Mouse (Mus musculus) lung, embryonic 16.5 days (tissue): Measurements from ENCODE around the gene Bcl11a. TPM values are rescaled to one million over a fixed set of nuclear protein-coding genes. Genes with fewer than 3 reads are reported as not detected.

Experiments
- ATAC-seq: fragments of 200-750 bp; cut with Nextera tagmentation; 2 replicates; pipeline ENCODE4 v1.8.0; 2017; ENCODE audit warnings: low read depth, mild to moderate bottlenecking, moderate library complexity
- H3K27ac ChIP-seq: fragments of 300-500 bp; sonication (generic); 2 replicates; pipeline ENCODE4 v1.5.1; 2014; ENCODE audit warnings: mild to moderate bottlenecking, control low read depth, low read length
- H3K27me3 ChIP-seq: fragments of 300-500 bp; sonication (generic); 2 replicates; pipeline ENCODE4 v1.6.1; 2014; ENCODE audit warnings: low read depth, low read length, mixed read lengths; ENCODE audit not compliant: control insufficient read depth, insufficient read depth
- H3K36me3 ChIP-seq: fragments of 300-500 bp; sonication (generic); 2 replicates; pipeline ENCODE4 v1.6.1; 2014; ENCODE audit warnings: low read length; ENCODE audit not compliant: control insufficient read depth, insufficient read depth
- H3K4me1 ChIP-seq: fragments of 300-500 bp; sonication (generic); replicated peaks from 2 replicates; pipeline ENCODE4 v1.6.1; 2014; ENCODE audit warnings: low read length, mixed read lengths; ENCODE audit not compliant: control insufficient read depth, insufficient read depth
- H3K4me2 ChIP-seq: fragments of 300-500 bp; sonication (generic); 2 replicates; pipeline ENCODE4 v1.6.1; 2014; ENCODE audit warnings: low read depth, low read length, control low read depth
- H3K4me3 ChIP-seq: fragments of 300-500 bp; sonication (generic); 2 replicates; pipeline ENCODE4 v1.5.1; 2014; ENCODE audit warnings: mild to moderate bottlenecking, low read length, control low read depth
- H3K9ac ChIP-seq: fragments of 300-500 bp; sonication (generic); 2 replicates; pipeline ENCODE4 v1.6.1; 2014; ENCODE audit warnings: low read length, control low read depth
- H3K9me3 ChIP-seq: fragments of 300-500 bp; sonication (generic); 2 replicates; pipeline ENCODE4 v1.6.1; 2016; ENCODE audit warnings: low read length; ENCODE audit not compliant: control insufficient read depth
- WGBS: fragments of 180-500 bp; shearing (Covaris S2); extraction: QIAGEN DNeasy Blood & Tissue Kit; methylation state at CpG from one replicate; pipeline ENCODE4 v1.1.7; 2014; 5-methylcytosine and 5-hydroxymethylcytosine counted together
- polyA plus RNA-seq: library from polyadenylated mRNA; unstranded; fragments of >200 nt; fragmentation: Nextera tagmentation; extraction: Ambion mirVana; gene quantifications from 2 replicates; pipeline ENCODE4 v1.2.1, GENCODE M21; 2015

Bcl11a gene
- polyA plus RNA-seq, 1 experiment from 2014 or later = 15.3 TPM

DNA sequence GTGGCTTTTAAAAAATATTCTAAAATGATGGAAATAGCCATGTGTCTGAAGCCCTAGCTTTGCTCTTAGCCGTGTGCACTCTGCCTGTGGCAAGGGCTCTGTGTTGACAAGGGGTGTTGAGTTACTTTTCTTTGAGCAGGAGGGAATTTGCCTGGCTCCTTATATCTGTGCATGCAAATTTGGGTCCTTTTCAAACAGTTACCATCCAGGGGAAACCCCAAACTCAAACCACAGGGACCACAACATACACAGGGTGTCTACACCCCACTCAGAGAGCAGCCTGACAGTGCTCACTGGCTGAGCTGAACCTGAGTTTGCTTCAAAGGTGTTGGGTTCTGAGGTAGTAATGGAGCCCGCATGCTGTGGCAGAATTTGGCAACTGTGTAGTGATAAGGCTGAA lies 54.0 kb downstream of the Bcl11a start:
- H3K9me3 ChIP-seq = no peaks in the 10 kb centered on the region
- H3K4me1 ChIP-seq = no peaks in the 10 kb centered on the region
- no peak overlapping the region for H3K4me2 ChIP-seq
- no peaks in the 10 kb centered on the region for H3K27me3 ChIP-seq
- H3K4me3 ChIP-seq = no peak overlapping the region
- H3K27ac ChIP-seq = no peak overlapping the region
- ATAC-seq = no peak
- WGBS = 72% methylated on average over 2 of the region's 2 CpGs
- H3K36me3 ChIP-seq = no peaks in the 10 kb centered on the region
- no peak overlapping the region for H3K9ac ChIP-seq

GRCm38 (mm10) chr11:24132358-24132757 lies 54.5 kb downstream of the Bcl11a start:
- no peaks in the 10 kb centered on the region for H3K4me1 ChIP-seq
- no peak overlapping the region for H3K9ac ChIP-seq

DNA sequence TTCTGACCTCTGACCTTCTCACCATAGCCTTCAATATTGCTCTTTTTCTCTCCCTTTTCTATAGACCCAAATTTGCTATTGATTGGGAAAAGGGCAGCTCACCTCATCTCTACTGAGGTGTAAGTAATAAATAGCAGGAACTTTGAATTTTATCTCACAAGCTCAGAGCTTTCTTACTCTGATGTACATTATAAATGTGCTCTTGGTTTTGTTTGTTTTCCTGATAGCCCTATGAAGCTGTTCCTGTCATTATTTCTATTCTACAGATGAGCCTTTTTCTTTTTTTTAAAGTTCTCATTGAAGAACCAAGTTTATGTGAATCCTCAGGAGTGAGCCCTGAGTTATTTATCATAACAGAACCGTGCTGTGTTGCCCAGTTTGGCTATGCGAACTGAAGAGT lies 55.0 kb downstream of the Bcl11a start:
- no peak for ATAC-seq
- Histone ChIP-seq H3K27me3 (no peaks in the 10 kb centered on the region), H3K27ac (no peak overlapping the region), H3K4me1 (no peaks in the 10 kb centered on the region), H3K9ac (no peak overlapping the region), H3K4me3 (no peak overlapping the region), H3K4me2 (no peak overlapping the region), H3K36me3 (no peaks in the 10 kb centered on the region), H3K9me3 (no peaks in the 10 kb centered on the region)
- WGBS = 76% methylated on average over 2 of the region's 2 CpGs

More at GRCm38 (mm10) chr11:24132358-24132757, 54.5 kb downstream of the Bcl11a start:
- no peak overlapping the region for H3K27ac ChIP-seq
- 88% methylated on average over 6 of the region's 6 CpGs for WGBS
- H3K9me3 ChIP-seq = no peaks in the 10 kb centered on the region
- no peaks in the 10 kb centered on the region for H3K27me3 ChIP-seq
- H3K36me3 ChIP-seq = no peaks in the 10 kb centered on the region
- no peak overlapping the region for H3K4me2 ChIP-seq
- no peak overlapping the region for H3K4me3 ChIP-seq
- ATAC-seq = no peak

DNA sequence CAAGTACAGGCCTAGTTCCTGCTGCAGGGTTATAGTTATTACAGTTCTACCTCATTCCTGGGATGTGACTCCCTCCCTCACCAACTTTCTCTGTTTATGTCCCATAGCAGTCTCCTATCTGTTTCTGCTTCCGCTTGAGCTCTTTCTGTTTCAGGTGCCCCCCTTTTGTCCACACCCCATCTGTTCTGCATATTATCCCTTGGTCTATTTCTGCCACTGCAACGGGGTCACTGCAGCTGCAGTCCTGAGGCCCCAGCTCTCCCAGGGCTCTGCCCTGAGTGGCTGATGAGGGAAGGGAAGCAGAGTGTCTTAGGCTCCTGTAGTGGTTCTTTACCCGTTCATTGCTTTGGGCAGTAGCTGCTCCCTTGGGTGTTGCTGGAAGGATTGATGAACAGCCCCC lies 55.6 kb downstream of the Bcl11a start:
- H3K9ac ChIP-seq = no peak overlapping the region
- no peaks in the 10 kb centered on the region for H3K4me1 ChIP-seq
- H3K9me3 ChIP-seq = no peaks in the 10 kb centered on the region
- H3K36me3 ChIP-seq = no peaks in the 10 kb centered on the region
- no peak for ATAC-seq
- H3K4me2 ChIP-seq = no peak overlapping the region
- 75% methylated on average over 3 of the region's 3 CpGs for WGBS
- H3K27ac ChIP-seq = no peak overlapping the region
- H3K4me3 ChIP-seq = no peak overlapping the region
- H3K27me3 ChIP-seq = no peaks in the 10 kb centered on the region

GRCm38 (mm10) chr11:24133928-24134327 lies 56.1 kb downstream of the Bcl11a start:
- no peak overlapping the region for H3K9ac ChIP-seq
- no peak overlapping the region for H3K4me2 ChIP-seq
- 81% methylated on average over 5 of the region's 5 CpGs for WGBS
- no peak for ATAC-seq
- H3K9me3 ChIP-seq = no peaks in the 10 kb centered on the region
- H3K36me3 ChIP-seq = no peaks in the 10 kb centered on the region
- no peak overlapping the region for H3K27ac ChIP-seq
- H3K4me1 ChIP-seq = no peaks in the 10 kb centered on the region
- H3K27me3 ChIP-seq = no peaks in the 10 kb centered on the region
- no peak overlapping the region for H3K4me3 ChIP-seq

- no peak for ATAC-seq
- no peaks in the 10 kb centered on the region for H3K4me1 ChIP-seq
- WGBS = 63% methylated on average over 2 of the region's 2 CpGs
Observed at GRCm38 (mm10) chr11:24135244-24135643, 57.4 kb downstream of the Bcl11a start.

GRCm38 (mm10) chr11:24136084-24136785 lies 58.4 kb downstream of the Bcl11a start:
- Histone ChIP-seq H3K4me3 (no peak overlapping the region), H3K9me3 (peaks cover 5% of the 10 kb centered on the region), H3K27ac (no peak overlapping the region), H3K4me1 (no peaks in the 10 kb centered on the region), H3K36me3 (no peaks in the 10 kb centered on the region), H3K27me3 (no peaks in the 10 kb centered on the region), H3K9ac (no peak overlapping the region), H3K4me2 (no peak overlapping the region)
- ATAC-seq = no peak
- 45% methylated on average over 6 of the region's 6 CpGs for WGBS

More at GRCm38 (mm10) chr11:24135244-24135643, 57.4 kb downstream of the Bcl11a start:
- H3K4me3 ChIP-seq = no peak overlapping the region
- no peak overlapping the region for H3K9ac ChIP-seq
- H3K36me3 ChIP-seq = no peaks in the 10 kb centered on the region
- H3K27ac ChIP-seq = no peak overlapping the region
- no peaks in the 10 kb centered on the region for H3K27me3 ChIP-seq
- H3K9me3 ChIP-seq = peaks cover 5% of the 10 kb centered on the region
- no peak overlapping the region for H3K4me2 ChIP-seq

GRCm38 (mm10) chr11:24137891-24138290 lies 60.0 kb downstream of the Bcl11a start:
- H3K4me3 ChIP-seq = no peak overlapping the region
- H3K27me3 ChIP-seq = no peaks in the 10 kb centered on the region
- no peak overlapping the region for H3K27ac ChIP-seq
- no peak overlapping the region for H3K9ac ChIP-seq
- H3K9me3 ChIP-seq = peaks cover 5% of the 10 kb centered on the region
- 98% methylated on average over 2 of the region's 2 CpGs for WGBS
- no peak overlapping the region for H3K4me2 ChIP-seq
- no peaks in the 10 kb centered on the region for H3K4me1 ChIP-seq
- no peaks in the 10 kb centered on the region for H3K36me3 ChIP-seq
- no peak for ATAC-seq

- Histone ChIP-seq H3K4me1 (no peaks in the 10 kb centered on the region), H3K9me3 (peaks cover 5% of the 10 kb centered on the region), H3K36me3 (no peaks in the 10 kb centered on the region), H3K4me3 (no peak overlapping the region), H3K9ac (no peak overlapping the region), H3K4me2 (no peak overlapping the region), H3K27ac (no peak overlapping the region), H3K27me3 (no peaks in the 10 kb centered on the region)
- WGBS = 74% methylated on average over 9 of the region's 9 CpGs
- ATAC-seq = no peak
Observed at GRCm38 (mm10) chr11:24138600-24139375, 60.9 kb downstream of the Bcl11a start.
